Mouse (Mus musculus): ENCODE measurements around the gene Smoc1. TPM values are rescaled to one million over a fixed set of nuclear protein-coding genes. Genes with fewer than 3 reads are reported as not detected.

Gene Smoc1
- polyA plus RNA-seq, 1 experiment from 2014 or later: 14.7 TPM

DNA sequence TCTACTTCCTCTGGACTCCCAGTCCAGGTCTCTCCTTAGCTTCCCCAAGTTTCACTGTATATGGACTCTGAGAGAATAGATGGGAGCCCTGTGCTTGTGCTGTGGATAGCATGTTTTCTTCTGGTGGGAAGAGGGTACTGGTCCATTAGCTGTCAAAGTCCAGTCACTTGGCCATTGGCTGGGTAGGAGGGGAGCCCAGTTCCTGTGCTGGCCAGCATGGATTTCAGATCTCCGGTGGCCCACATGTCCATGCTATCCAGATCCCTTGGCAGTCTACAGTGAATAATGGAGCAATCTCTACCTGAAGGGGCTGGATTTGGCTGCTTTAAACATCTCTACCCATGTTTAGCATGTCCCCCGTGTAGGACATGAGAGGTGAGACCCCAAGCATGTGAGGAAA lies 158.4 kb downstream of the Smoc1 start:
- Histone ChIP-seq H3K9ac (no peak overlapping the region), H3K4me2 (replicated peaks) (no peak overlapping the region), H3K36me3 (no peaks in the 10 kb centered on the region; the same call in 1 of the 2 replicates), H3K4me3 (no peak overlapping the region), H3K9me3 (no peaks in the 10 kb centered on the region), H3K27me3 (replicated peaks) (no peaks in the 10 kb centered on the region), H3K27ac (no peak overlapping the region), H3K4me1 (no peaks in the 10 kb centered on the region)
- no peak for ATAC-seq (ENCODE audit: low FRiP score, low read depth)
- WGBS: 88% methylated on average over 2 of the region's 2 CpGs

DNA sequence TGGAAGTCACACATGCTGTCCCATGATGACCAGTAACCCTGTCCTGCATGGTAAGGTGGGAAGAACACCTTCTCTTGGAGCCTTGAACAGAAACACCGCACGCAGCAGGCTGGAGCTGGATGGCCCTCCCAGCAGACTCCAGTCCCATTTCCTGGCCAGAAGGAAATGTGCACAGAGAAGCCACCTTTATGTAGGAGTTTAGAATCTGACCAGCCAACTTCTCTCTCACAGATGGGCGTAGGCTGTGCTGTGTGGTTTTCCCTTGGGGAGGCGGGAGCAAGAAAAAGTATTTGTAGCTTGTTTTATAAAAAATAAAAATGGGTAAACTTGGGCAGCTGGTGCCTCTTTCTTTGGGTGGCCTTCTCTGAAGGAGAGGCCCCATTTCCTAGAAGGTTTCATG lies 159.5 kb downstream of the Smoc1 start:
- no peak overlapping the region for H3K4me2 ChIP-seq (replicated peaks)
- H3K9me3 ChIP-seq: no peaks in the 10 kb centered on the region
- H3K36me3 ChIP-seq: no peaks in the 10 kb centered on the region; the same call in 1 of the 2 replicates
- no peaks in the 10 kb centered on the region for H3K27me3 ChIP-seq (replicated peaks)
- WGBS: 92% methylated on average over 4 of the region's 4 CpGs
- ATAC-seq (ENCODE audit: low FRiP score, low read depth): no peak
- H3K9ac ChIP-seq: no peak overlapping the region
- H3K4me3 ChIP-seq: no peak overlapping the region
- no peaks in the 10 kb centered on the region for H3K4me1 ChIP-seq
- H3K27ac ChIP-seq: no peak overlapping the region

DNA sequence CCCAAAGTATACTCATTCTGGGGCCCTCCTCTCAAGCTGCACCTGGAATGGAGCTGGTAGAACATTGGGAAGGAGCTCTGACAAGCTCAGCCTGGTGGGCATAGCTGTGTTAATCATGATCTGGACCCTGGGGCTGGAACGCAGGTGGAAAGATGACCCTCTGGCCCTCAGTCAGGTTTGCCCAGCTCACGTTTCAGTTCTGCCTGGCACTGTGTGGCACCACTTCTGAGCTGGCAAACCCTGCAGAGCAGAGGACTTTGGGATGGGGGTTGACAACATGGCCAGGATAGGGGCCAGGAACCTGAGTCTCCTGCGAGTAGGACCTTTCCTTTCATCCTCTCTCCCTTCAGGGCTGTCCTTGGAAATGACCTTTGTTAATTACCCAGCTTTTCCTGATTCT lies 160.1 kb downstream of the Smoc1 start:
- 89% methylated on average over 3 of the region's 3 CpGs for WGBS
- Histone ChIP-seq H3K4me2 (replicated peaks) (no peak overlapping the region), H3K9ac (no peak overlapping the region), H3K4me3 (no peak overlapping the region), H3K27ac (no peak overlapping the region), H3K4me1 (no peaks in the 10 kb centered on the region), H3K27me3 (replicated peaks) (no peaks in the 10 kb centered on the region), H3K36me3 (no peaks in the 10 kb centered on the region; the same call in 1 of the 2 replicates), H3K9me3 (no peaks in the 10 kb centered on the region)
- ATAC-seq (ENCODE audit: low FRiP score, low read depth): no peak

DNA sequence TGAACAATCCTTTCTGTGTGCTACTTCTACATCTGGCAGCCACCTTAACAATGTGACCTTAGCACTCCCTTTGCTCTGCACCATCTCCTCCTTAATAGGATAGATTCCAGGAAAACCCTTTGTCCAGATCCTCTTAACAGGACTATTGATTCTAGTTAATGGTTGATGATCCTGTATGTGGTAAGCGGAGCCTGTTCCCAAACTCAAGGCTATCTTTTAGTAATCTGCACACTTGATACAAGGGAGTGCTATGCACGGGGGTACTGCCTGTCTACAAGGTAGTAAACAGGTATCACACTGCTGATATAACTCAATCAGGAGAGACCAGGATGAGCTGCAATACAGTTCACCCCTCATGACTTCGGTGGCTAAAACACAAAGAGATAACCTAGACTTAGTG lies 161.8 kb downstream of the Smoc1 start:
- Histone ChIP-seq H3K4me2 (replicated peaks) (no peak overlapping the region), H3K27me3 (replicated peaks) (no peaks in the 10 kb centered on the region), H3K36me3 (no peaks in the 10 kb centered on the region; the same call in 1 of the 2 replicates), H3K9me3 (no peaks in the 10 kb centered on the region), H3K9ac (no peak overlapping the region), H3K4me1 (no peaks in the 10 kb centered on the region), H3K27ac (no peak overlapping the region), H3K4me3 (no peak overlapping the region)
- 77% methylated on average over 3 of the region's 3 CpGs for WGBS
- no peak for ATAC-seq (ENCODE audit: low FRiP score, low read depth)

DNA sequence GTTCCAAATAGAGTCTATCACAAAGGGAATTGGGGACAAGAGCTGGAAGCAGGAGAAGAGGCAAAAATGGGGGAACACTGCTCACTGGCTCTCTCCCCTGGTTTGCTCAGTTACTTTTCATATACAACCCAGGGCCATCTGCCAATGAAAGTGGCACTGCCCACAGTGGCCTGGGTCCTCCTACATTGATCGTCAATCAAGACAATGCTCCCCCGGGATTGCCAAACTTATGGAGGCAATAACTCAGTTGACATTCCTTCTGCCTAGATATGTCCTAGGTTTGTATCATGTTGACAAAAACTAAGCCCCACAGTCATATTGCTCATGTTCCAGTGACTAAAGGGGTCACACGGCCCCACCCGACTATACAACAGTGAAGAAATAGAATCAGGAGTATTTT lies 162.4 kb downstream of the Smoc1 start:
- no peak overlapping the region for H3K4me2 ChIP-seq (replicated peaks)
- H3K27ac ChIP-seq: no peak overlapping the region
- ATAC-seq (ENCODE audit: low FRiP score, low read depth): no peak
- H3K36me3 ChIP-seq: no peaks in the 10 kb centered on the region; the same call in 1 of the 2 replicates
- H3K9me3 ChIP-seq: no peaks in the 10 kb centered on the region
- H3K4me1 ChIP-seq: no peaks in the 10 kb centered on the region
- WGBS: 93% methylated on average over 4 of the region's 4 CpGs
- H3K9ac ChIP-seq: no peak overlapping the region
- no peak overlapping the region for H3K4me3 ChIP-seq
- no peaks in the 10 kb centered on the region for H3K27me3 ChIP-seq (replicated peaks)

DNA sequence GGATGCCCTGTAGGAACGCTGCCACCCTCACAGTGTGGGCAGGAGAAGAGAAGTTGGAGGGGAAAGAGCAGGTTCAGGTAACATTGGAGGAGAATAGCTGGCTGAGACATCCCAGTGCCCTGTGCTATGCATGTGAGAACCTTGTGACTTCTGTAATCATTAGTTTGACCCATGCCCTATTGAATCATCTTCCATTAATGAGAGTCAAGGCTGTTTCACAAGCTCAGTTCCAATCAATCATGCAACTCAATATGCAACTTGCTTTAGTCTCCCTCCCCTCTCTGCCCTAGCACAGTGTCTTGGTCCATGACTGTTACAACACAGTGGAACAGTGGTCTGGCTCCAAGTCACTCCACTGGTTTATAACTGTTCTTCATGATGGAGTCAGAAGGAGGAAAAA lies 163.0 kb downstream of the Smoc1 start:
- H3K4me1 ChIP-seq: no peaks in the 10 kb centered on the region
- no peak overlapping the region for H3K9ac ChIP-seq
- no peak overlapping the region for H3K27ac ChIP-seq
- no peak overlapping the region for H3K4me2 ChIP-seq (replicated peaks)
- no peaks in the 10 kb centered on the region for H3K9me3 ChIP-seq
- no peak overlapping the region for H3K4me3 ChIP-seq
- ATAC-seq (ENCODE audit: low FRiP score, low read depth): no peak
- 78% methylated on average over 1 of the region's 1 CpGs for WGBS
- H3K36me3 ChIP-seq: no peaks in the 10 kb centered on the region; the same call in 1 of the 2 replicates
- no peaks in the 10 kb centered on the region for H3K27me3 ChIP-seq (replicated peaks)

DNA sequence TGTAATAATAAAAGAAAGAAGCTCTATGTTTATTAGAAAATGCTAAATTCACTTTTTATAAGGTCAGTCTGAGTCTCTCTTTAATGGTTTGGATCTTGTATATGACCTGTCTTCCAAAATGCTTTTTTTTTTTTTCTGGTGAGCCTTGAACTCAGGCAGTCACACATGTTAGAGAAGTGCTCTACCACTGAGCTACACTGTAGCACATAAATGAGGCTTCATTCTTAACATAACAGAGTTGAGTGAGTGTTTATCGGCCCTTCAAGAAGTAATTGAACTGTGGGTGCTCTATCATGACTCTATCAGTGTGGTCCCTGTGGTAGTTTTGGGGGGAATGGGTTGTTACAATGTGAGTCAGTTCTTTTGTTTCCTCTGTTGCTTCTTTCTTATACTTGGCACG lies 167.4 kb downstream of the Smoc1 start:
- Histone ChIP-seq H3K36me3 (no peaks in the 10 kb centered on the region), H3K4me1 (no peaks in the 10 kb centered on the region), H3K9me3 (no peaks in the 10 kb centered on the region), H3K27me3 (replicated peaks) (no peaks in the 10 kb centered on the region), H3K27ac (no peak overlapping the region), H3K4me3 (no peak overlapping the region), H3K4me2 (replicated peaks) (no peak overlapping the region), H3K9ac (no peak overlapping the region)
- WGBS: 79% methylated on average over 2 of the region's 2 CpGs
- no peak for ATAC-seq (ENCODE audit: low FRiP score, low read depth)

DNA sequence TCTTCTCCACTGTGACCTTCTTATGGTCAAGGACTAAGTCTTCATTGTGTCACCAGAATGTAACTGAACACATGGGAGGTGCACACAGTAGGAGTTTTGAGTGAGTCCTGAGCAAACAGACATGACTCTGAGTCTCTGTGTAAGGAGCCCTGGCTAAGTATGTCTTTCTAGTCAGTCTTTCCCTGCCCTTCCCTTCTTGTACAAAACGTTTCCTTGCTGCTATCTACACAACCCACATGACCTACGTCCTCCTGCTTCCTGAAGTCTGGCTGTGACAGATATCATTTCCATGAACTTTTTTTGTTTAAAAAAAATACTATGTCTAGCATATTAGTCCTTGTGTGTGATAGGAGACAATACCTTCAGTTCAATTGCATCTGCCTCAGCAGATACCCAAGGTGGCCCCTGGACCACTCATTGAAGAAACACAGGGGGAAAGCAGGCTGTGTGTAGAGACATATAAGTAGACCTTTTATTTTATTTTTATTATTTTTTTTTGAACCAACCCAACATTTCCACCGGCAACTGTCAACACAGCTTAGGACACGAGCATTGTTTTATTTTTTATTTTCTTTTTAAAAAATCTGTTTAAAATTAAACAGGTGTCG lies 171.0 kb downstream of the Smoc1 start:
- Histone ChIP-seq H3K27me3 (replicated peaks) (no peaks in the 10 kb centered on the region), H3K27ac (no peak overlapping the region), H3K9ac (no peak overlapping the region), H3K36me3 (no peaks in the 10 kb centered on the region), H3K9me3 (no peaks in the 10 kb centered on the region), H3K4me2 (replicated peaks) (no peak overlapping the region), H3K4me3 (no peak overlapping the region), H3K4me1 (no peaks in the 10 kb centered on the region)
- ATAC-seq (ENCODE audit: low FRiP score, low read depth): no peak
- WGBS: 81% methylated on average over 5 of the region's 5 CpGs

DNA sequence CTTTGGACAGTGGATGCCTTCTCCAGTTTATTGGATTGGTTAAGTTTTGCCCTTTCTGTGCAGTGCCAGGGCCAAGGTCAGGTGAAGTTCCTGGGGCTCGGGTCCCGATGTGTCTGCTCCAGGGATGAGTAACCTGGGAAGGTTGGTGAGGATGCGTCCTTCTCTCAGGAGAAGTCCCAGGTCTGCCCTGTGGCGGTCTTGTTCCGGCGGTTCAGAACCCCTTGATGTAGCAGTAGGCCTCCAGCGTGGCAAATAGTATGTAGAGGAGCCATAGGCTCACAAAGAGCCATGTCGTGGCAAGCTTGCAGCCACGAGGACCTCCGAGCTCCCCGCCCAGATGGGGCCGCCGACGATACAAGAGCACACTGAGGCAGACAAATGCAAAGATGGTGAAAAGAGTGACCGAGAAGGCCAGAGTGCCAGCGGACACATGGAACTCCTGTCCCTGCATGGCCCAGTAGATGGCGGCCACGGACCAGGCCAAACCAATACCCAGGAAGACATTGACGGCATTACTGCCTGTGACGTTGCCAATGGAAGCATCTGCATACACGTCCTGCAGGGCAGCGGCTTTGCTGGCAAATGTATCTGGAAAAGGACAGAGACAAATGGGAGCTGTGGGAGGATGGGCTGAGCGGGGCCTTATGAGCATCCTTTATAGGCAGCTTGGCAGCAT lies 172.8 kb downstream of the Smoc1 start:
- Histone ChIP-seq H3K27me3 (replicated peaks) (no peaks in the 10 kb centered on the region), H3K4me1 (no peaks in the 10 kb centered on the region; the same call in 1 of the 2 replicates), H3K9ac (no peak overlapping the region), H3K27ac (no peak overlapping the region), H3K4me3 (no peak overlapping the region), H3K4me2 (replicated peaks) (peak overlapping the region; percentile 17; the same call in 1 of the 2 replicates), H3K9me3 (no peaks in the 10 kb centered on the region), H3K36me3 (no peaks in the 10 kb centered on the region)
- peak; percentile 76 for ATAC-seq (ENCODE audit: low FRiP score, low read depth)
- 33% methylated on average over 23 of the region's 23 CpGs for WGBS

DNA sequence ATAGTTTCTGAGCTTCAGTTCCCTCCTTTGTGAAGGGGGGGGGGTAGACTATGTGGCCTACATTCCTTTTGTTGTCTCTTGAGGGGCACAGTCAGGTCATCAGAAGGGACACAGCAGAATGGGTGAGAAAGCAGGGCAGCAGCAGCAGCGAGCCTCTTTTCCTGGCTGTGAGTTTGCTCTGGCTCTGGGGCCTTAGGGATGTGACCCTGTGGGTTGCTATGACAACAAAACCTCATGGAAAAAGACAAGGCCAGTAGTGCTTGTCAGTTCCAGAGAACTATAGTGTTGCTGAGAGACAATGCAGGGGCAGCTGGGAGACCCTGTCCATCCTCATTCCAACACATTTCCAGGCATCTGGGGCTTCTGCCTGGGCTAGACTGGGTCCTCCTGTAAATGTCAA lies 176.6 kb downstream of the Smoc1 start:
- no peak for ATAC-seq (ENCODE audit: low FRiP score, low read depth)
- H3K27ac ChIP-seq: no peak overlapping the region

DNA sequence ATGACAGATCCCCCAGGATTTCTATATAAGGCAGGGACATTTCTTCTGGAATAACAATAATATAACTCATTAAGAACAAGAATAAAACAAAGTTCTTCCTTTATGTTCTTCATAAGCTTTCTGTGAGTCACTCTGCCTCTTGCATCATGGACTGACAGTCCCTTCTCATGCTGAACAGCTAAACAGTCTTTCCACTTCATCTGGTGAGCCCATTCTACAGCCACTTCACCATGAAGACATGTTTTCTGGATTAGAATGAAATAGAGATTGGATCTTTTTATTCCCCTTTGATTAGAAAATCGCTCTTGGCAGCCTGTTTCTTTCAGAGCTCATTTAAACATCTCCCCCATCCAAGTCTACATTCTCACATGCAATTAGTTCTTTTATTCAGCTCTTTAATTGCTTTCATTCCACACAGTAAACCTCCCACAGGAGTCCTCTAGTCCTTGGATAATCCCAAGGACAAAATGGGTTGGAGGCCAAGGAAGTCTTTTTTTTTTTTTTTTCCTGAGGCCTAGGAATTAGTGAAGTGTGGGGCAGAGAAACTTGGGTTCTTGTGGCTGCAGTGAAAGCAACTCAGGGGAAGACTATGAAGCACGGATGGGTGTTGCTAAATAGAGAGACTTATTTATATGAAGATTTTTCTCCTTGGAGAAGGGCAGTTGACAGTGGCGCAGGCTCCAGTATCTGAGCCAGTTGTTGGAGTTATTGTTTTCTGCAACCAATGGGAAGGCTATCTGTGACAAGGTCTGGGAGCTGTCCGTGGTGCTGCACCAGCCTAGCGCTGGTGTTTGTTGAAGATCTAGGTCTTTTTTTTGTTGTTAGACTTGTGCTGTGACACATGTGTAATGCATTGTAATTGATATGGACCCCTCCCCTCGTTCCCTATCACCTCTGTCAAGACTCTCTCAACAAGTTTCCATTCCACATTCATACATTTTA lies 179.3 kb downstream of the Smoc1 start:
- Histone ChIP-seq H3K36me3 (no peaks in the 10 kb centered on the region), H3K9ac (no peak overlapping the region), H3K27me3 (replicated peaks) (no peaks in the 10 kb centered on the region), H3K4me2 (replicated peaks) (no peak overlapping the region), H3K4me3 (no peak overlapping the region), H3K4me1 (no peaks in the 10 kb centered on the region; the same call in 1 of the 2 replicates), H3K9me3 (no peaks in the 10 kb centered on the region), H3K27ac (no peak overlapping the region)
- no peak for ATAC-seq (ENCODE audit: low FRiP score, low read depth)
- 29% methylated on average over 6 of the region's 6 CpGs for WGBS

More for the DNA sequence above, 176.6 kb downstream of the Smoc1 start:
- Histone ChIP-seq H3K4me3 (no peak overlapping the region), H3K36me3 (no peaks in the 10 kb centered on the region), H3K4me1 (no peaks in the 10 kb centered on the region; the same call in 1 of the 2 replicates), H3K9me3 (no peaks in the 10 kb centered on the region), H3K27me3 (replicated peaks) (no peaks in the 10 kb centered on the region), H3K4me2 (replicated peaks) (no peak overlapping the region), H3K9ac (no peak overlapping the region)
- WGBS: 11% methylated on average over 1 of the region's 1 CpGs

DNA sequence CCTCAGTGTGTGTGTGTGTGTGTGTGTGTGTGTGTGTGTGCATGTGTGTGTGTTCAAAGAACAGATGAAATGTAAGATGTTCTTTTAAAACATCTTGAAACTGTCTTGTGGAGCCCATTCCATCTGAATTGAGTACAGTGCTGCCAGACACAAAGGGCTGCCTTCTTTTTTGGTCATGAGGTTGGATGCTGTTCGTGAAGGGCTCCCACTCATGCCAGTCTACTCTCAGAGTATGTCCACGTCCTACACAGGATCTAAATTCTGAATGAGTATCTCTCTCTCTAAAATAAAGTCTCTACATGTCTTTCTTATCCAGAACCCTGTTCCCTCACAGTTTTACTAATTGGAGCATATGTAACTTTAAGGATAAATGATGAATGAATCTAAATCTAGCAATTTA lies 182.0 kb downstream of the Smoc1 start:
- no peak overlapping the region for H3K27ac ChIP-seq
- H3K36me3 ChIP-seq: no peaks in the 10 kb centered on the region
- no peaks in the 10 kb centered on the region for H3K27me3 ChIP-seq (replicated peaks)
- H3K4me2 ChIP-seq (replicated peaks): no peak overlapping the region
- H3K4me3 ChIP-seq: no peak overlapping the region
- no peak overlapping the region for H3K9ac ChIP-seq
- WGBS: 80% methylated on average over 2 of the region's 2 CpGs
- H3K4me1 ChIP-seq: no peaks in the 10 kb centered on the region
- ATAC-seq (ENCODE audit: low FRiP score, low read depth): no peak
- H3K9me3 ChIP-seq: no peaks in the 10 kb centered on the region
